Mouse (Mus musculus) liver, adult 10 weeks (tissue): ENCODE measurements around the gene Msh3. TPM values are rescaled to one million over a fixed set of nuclear protein-coding genes. Genes with fewer than 3 reads are reported as not detected.

Source experiments
- polyA plus RNA-seq: library from polyadenylated mRNA; stranded (reverse); fragments of 350-450 nt; fragmentation: Illumina TruSeq; extraction: RNeasy Lipid Tissue Mini Kit (QIAGEN cat#74804); gene quantifications from one replicate; pipeline ENCODE4 v1.2.3, GENCODE M21; 2014; ENCODE audit warnings: low read depth, low replicate concordance

Msh3 gene
- polyA plus RNA-seq = 20.1 TPM

GRCm38 (mm10) chr13:92354456-92355271, at the start of gene Msh3, which contains the start of gene Dhfr:
Msh3 (minus strand) TSS chr13:92355003.
Dhfr (plus strand) TSS chr13:92354726.

GRCm38 (mm10) chr13:92305680-92306079, 49.1 kb downstream of the Msh3 start, which contains the start of gene Gm20379:
Gm20379 (plus strand) TSS chr13:92305980.

Other genes with a start within 250 kb of the Msh3 start
- gene Rasgrf2, start 223.3 kb downstream of the Msh3 start, polyA plus RNA-seq = 0.32 TPM
- not detected for gene Gm20379, start 49.0 kb downstream of the Msh3 start, polyA plus RNA-seq
- gene Dhfr, start 277 bp downstream of the Msh3 start, polyA plus RNA-seq = 31.8 TPM
- not detected for gene Ankrd34b, start 70.9 kb upstream of the Msh3 start, polyA plus RNA-seq
- gene Fam151b, start 129.0 kb upstream of the Msh3 start, polyA plus RNA-seq = 7.7 TPM
- gene Zfyve16, start 175.9 kb upstream of the Msh3 start, polyA plus RNA-seq = 6.3 TPM
- gene Spz1, start 221.2 kb upstream of the Msh3 start, polyA plus RNA-seq = 0.34 TPM